Mouse (Mus musculus) lung, postnatal 0 days (tissue): ENCODE data around the gene Ctsw.
A peak's percentile ranks its signal among the peaks of the same experiment; 100 is the strongest.

ENCODE experiments used
- CTCF ChIP-seq: IDR thresholded peaks from 2 replicates; pipeline ENCODE4 v1.5.1; 2016; ENCODE audit warnings: antibody characterized with exemption, mild to moderate bottlenecking
- EP300 ChIP-seq: IDR thresholded peaks from 2 replicates; pipeline ENCODE4 v1.6.1; 2016; ENCODE audit warnings: antibody characterized with exemption, mild to moderate bottlenecking, control low read depth

GRCm38 (mm10) chr19:5424092-5424781 lies 44.1 kb downstream of the Ctsw start:
- TF ChIP-seq CTCF (peak; percentile 45), EP300 (peak; percentile 33; the same call in 1 of the 2 replicates)
